Mouse (Mus musculus): Measurements from ENCODE around the gene Depp1. TPM values are rescaled to one million over a fixed set of nuclear protein-coding genes. Genes with fewer than 3 reads are reported as not detected.

The Depp1 gene
- polyA plus RNA-seq, 1 experiment: 12.0 TPM

GRCm38 (mm10) chr6:116673471-116674282 lies 23.3 kb downstream of the Depp1 start, which contains the start of gene Rassf4:
Rassf4 (minus strand) TSS chr6:116673952.
- no peak for TF ChIP-seq POLR2A (IDR thresholded peaks at IDR 0.05; ENCODE audit: insufficient read length, low read depth)
- TF ChIP-seq REST (IDR thresholded peaks at IDR 0.05; ENCODE audit: insufficient read depth, insufficient read length): no peak
- no peak for TF ChIP-seq USF1 (IDR thresholded peaks at IDR 0.05; ENCODE audit: low read depth)
- no peak for TF ChIP-seq CEBPB (IDR thresholded peaks at IDR 0.05; ENCODE audit: insufficient read depth, poor library complexity, severe bottlenecking)
- TF ChIP-seq TCF12 (IDR thresholded peaks at IDR 0.05; ENCODE audit: insufficient read depth, poor library complexity, severe bottlenecking): no peak
- no peak for TF ChIP-seq SRF (IDR thresholded peaks at IDR 0.05; ENCODE audit: control insufficient read depth, insufficient read length, low read depth)
- TF ChIP-seq POLR2AphosphoS2 (IDR thresholded peaks at IDR 0.05; ENCODE audit: insufficient read length, low read depth): no peak
- no peak for TF ChIP-seq E2F4 (IDR thresholded peaks at IDR 0.05; ENCODE audit: insufficient read depth)
- no peak for TF ChIP-seq MYOG (IDR thresholded peaks at IDR 0.05; ENCODE audit: control insufficient read depth in 1 of 3, insufficient read depth in 1 of 3, insufficient read length in 2 of 3, low read depth in 2 of 3)
- no peak for TF ChIP-seq MYOD1 (IDR thresholded peaks at IDR 0.05; ENCODE audit: control insufficient read depth in 1 of 3, insufficient read length in 2 of 3, low read depth in 2 of 3)
- no peak for TF ChIP-seq MAX (IDR thresholded peaks at IDR 0.05; ENCODE audit: low read depth)
- TF ChIP-seq TCF3 (IDR thresholded peaks at IDR 0.05; ENCODE audit: insufficient read length, low read depth): no peak
- no peaks in the 10 kb centered on the region for H3K27me3 ChIP-seq (ENCODE audit: control insufficient read depth, insufficient read depth, insufficient read length)

GRCm38 (mm10) chr6:116674283-116674886 lies 24.0 kb downstream of the Depp1 start:
- Histone ChIP-seq H3K79me2 (ENCODE audit: control insufficient read depth, insufficient read depth) (no peaks in the 10 kb centered on the region), H3K36me3 (ENCODE audit: control insufficient read depth, insufficient read depth) (no peaks in the 10 kb centered on the region), H3K27me3 (ENCODE audit: control insufficient read depth, insufficient read depth, insufficient read length) (no peaks in the 10 kb centered on the region), H3K4me3 (no peak overlapping the region), H3ac (ENCODE audit: control insufficient read depth, insufficient read length) (no peak overlapping the region), H3K4me2 (ENCODE audit: low read depth) (no peak overlapping the region)
- TF ChIP-seq MYOG (IDR thresholded peaks at IDR 0.05; ENCODE audit: control insufficient read depth in 1 of 3, insufficient read depth in 1 of 3, insufficient read length in 2 of 3, low read depth in 2 of 3): no peak
- no peak for TF ChIP-seq SRF (IDR thresholded peaks at IDR 0.05; ENCODE audit: control insufficient read depth, insufficient read length, low read depth)
- TF ChIP-seq MYOD1 (IDR thresholded peaks at IDR 0.05; ENCODE audit: control insufficient read depth in 1 of 3, insufficient read length in 2 of 3, low read depth in 2 of 3): no peak
- no peak for TF ChIP-seq POLR2AphosphoS2 (IDR thresholded peaks at IDR 0.05; ENCODE audit: insufficient read length, low read depth)
- TF ChIP-seq CEBPB (IDR thresholded peaks at IDR 0.05; ENCODE audit: insufficient read depth, poor library complexity, severe bottlenecking): no peak

More at GRCm38 (mm10) chr6:116673471-116674282, 23.3 kb downstream of the Depp1 start, which contains the start of gene Rassf4:
- no peaks in the 10 kb centered on the region for H3K36me3 ChIP-seq (ENCODE audit: control insufficient read depth, insufficient read depth)
- no peak within 1 kb of the TSS for H3ac ChIP-seq (ENCODE audit: control insufficient read depth, insufficient read length)
- H3K79me2 ChIP-seq (ENCODE audit: control insufficient read depth, insufficient read depth): no peaks in the 10 kb centered on the region
- H3K4me3 ChIP-seq: no peak within 1 kb of the TSS
- peak within 1 kb of the TSS; percentile 75 for H3K4me2 ChIP-seq (ENCODE audit: low read depth)

GRCm38 (mm10) chr6:116676355-116676913 lies 26.0 kb downstream of the Depp1 start:
- no peaks in the 10 kb centered on the region for H3K27me3 ChIP-seq (ENCODE audit: control insufficient read depth, insufficient read depth, insufficient read length)
- no peak overlapping the region for H3K4me3 ChIP-seq
- no peaks in the 10 kb centered on the region for H3K79me2 ChIP-seq (ENCODE audit: control insufficient read depth, insufficient read depth)
- H3ac ChIP-seq (ENCODE audit: control insufficient read depth, insufficient read length): no peak overlapping the region
- TF ChIP-seq CEBPB (IDR thresholded peaks at IDR 0.05; ENCODE audit: insufficient read depth, poor library complexity, severe bottlenecking): no peak
- no peak for TF ChIP-seq MYOD1 (IDR thresholded peaks at IDR 0.05; ENCODE audit: control insufficient read depth in 1 of 3, insufficient read length in 2 of 3, low read depth in 2 of 3)
- TF ChIP-seq POLR2A (IDR thresholded peaks at IDR 0.05; ENCODE audit: insufficient read length, low read depth): no peak
- no peak for TF ChIP-seq POLR2AphosphoS2 (IDR thresholded peaks at IDR 0.05; ENCODE audit: insufficient read length, low read depth)
- TF ChIP-seq MYOG (IDR thresholded peaks at IDR 0.05; ENCODE audit: control insufficient read depth in 1 of 3, insufficient read depth in 1 of 3, insufficient read length in 2 of 3, low read depth in 2 of 3): no peak
- TF ChIP-seq TCF3 (IDR thresholded peaks at IDR 0.05; ENCODE audit: insufficient read length, low read depth): no peak
- TF ChIP-seq E2F4 (IDR thresholded peaks at IDR 0.05; ENCODE audit: insufficient read depth): no peak
- no peak for TF ChIP-seq TCF12 (IDR thresholded peaks at IDR 0.05; ENCODE audit: insufficient read depth, poor library complexity, severe bottlenecking)
- TF ChIP-seq MAX (IDR thresholded peaks at IDR 0.05; ENCODE audit: low read depth): no peak
- no peak for TF ChIP-seq REST (IDR thresholded peaks at IDR 0.05; ENCODE audit: insufficient read depth, insufficient read length)
- no peak for TF ChIP-seq USF1 (IDR thresholded peaks at IDR 0.05; ENCODE audit: low read depth)
- no peak for TF ChIP-seq SRF (IDR thresholded peaks at IDR 0.05; ENCODE audit: control insufficient read depth, insufficient read length, low read depth)
- H3K36me3 ChIP-seq (ENCODE audit: control insufficient read depth, insufficient read depth): no peaks in the 10 kb centered on the region
- H3K4me2 ChIP-seq (ENCODE audit: low read depth): no peak overlapping the region

DNA sequence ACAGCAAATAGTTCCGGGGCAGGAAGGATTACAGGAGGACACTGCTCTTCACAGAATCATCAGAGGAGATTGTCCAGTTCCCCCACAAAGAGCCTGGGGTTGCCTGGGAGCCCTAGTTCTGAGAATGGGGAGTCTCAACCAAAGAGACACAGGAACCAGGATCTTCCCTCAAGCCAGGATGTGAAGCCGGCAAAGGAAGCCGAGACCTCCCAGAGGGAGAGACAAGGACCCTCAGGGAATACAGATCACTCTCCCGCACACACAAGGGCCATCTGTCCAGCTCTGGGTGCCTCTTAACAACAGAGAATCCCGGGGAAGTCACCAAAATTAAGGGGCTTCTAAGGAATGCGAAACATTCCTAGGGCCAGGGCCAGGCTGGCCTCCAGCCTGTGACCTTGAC lies 26.9 kb downstream of the Depp1 start:
- Histone ChIP-seq H3K4me3 (no peak overlapping the region), H3K36me3 (ENCODE audit: control insufficient read depth, insufficient read depth) (no peaks in the 10 kb centered on the region)
- TF ChIP-seq MYOG (IDR thresholded peaks at IDR 0.05; ENCODE audit: control insufficient read depth in 1 of 3, insufficient read depth in 1 of 3, insufficient read length in 2 of 3, low read depth in 2 of 3): no peak
- TF ChIP-seq E2F4 (IDR thresholded peaks at IDR 0.05; ENCODE audit: insufficient read depth): no peak
- TF ChIP-seq MYOD1 (IDR thresholded peaks at IDR 0.05; ENCODE audit: control insufficient read depth in 1 of 3, insufficient read length in 2 of 3, low read depth in 2 of 3): no peak
- no peak for TF ChIP-seq TCF3 (IDR thresholded peaks at IDR 0.05; ENCODE audit: insufficient read length, low read depth)
- TF ChIP-seq CEBPB (IDR thresholded peaks at IDR 0.05; ENCODE audit: insufficient read depth, poor library complexity, severe bottlenecking): no peak
- no peak for TF ChIP-seq SRF (IDR thresholded peaks at IDR 0.05; ENCODE audit: control insufficient read depth, insufficient read length, low read depth)
- no peak for TF ChIP-seq MAX (IDR thresholded peaks at IDR 0.05; ENCODE audit: low read depth)
- no peak for TF ChIP-seq USF1 (IDR thresholded peaks at IDR 0.05; ENCODE audit: low read depth)

More for the DNA sequence above, 26.9 kb downstream of the Depp1 start:
- H3ac ChIP-seq (ENCODE audit: control insufficient read depth, insufficient read length): no peak overlapping the region
- no peaks in the 10 kb centered on the region for H3K27me3 ChIP-seq (ENCODE audit: control insufficient read depth, insufficient read depth, insufficient read length)
- H3K4me2 ChIP-seq (ENCODE audit: low read depth): no peak overlapping the region
- H3K79me2 ChIP-seq (ENCODE audit: control insufficient read depth, insufficient read depth): no peaks in the 10 kb centered on the region

Measured in myocyte (in vitro differentiated cells).